Mouse (Mus musculus) testis, adult 2 months (tissue): ENCODE results near the gene Nup153.

Source experiments
- CTCF ChIP-seq: fragments of 200-500 bp; IDR thresholded peaks from 2 replicates; pipeline ENCODE4 v1.5.1; 2012; ENCODE audit warnings: low read depth, mild to moderate bottlenecking, inconsistent platforms, low read length, moderate library complexity; ENCODE audit not compliant: control insufficient read depth, insufficient read depth, insufficient replicate concordance
- POLR2A ChIP-seq: fragments of 200-500 bp; IDR thresholded peaks from 2 replicates; pipeline ENCODE4 v1.6.1; 2012; ENCODE audit warnings: low read depth, mild to moderate bottlenecking, inconsistent platforms, low read length, moderate library complexity; ENCODE audit not compliant: control insufficient read depth

GRCm38 (mm10) chr13:46752566-46753229 is 25.0 kb upstream of the Nup153 start:
- no peak for TF ChIP-seq CTCF
- no peak for TF ChIP-seq POLR2A
